Mouse (Mus musculus) ES-Bruce4 (cell line): ENCODE measurements at regions not wholly inside any gene's neighbourhood (a gene's known extent, or its start where the extent isn't known, plus 50 kb on each side); places are given as distances from the start of the nearest gene placed in this dataset.

Experiments
- CTCF ChIP-seq: IDR thresholded peaks from one replicate; pipeline ENCODE4 v1.8.1; 2011; ENCODE audit warnings: low read depth, low read length
- EP300 ChIP-seq: IDR thresholded peaks from 2 replicates; pipeline ENCODE4 v1.6.1; 2011; ENCODE audit warnings: low read depth, low read length; ENCODE audit not compliant: insufficient read depth
- POLR2A ChIP-seq: IDR thresholded peaks from one replicate; pipeline ENCODE4 v1.8.1; 2011; ENCODE audit warnings: low read length; ENCODE audit not compliant: insufficient read depth

DNA sequence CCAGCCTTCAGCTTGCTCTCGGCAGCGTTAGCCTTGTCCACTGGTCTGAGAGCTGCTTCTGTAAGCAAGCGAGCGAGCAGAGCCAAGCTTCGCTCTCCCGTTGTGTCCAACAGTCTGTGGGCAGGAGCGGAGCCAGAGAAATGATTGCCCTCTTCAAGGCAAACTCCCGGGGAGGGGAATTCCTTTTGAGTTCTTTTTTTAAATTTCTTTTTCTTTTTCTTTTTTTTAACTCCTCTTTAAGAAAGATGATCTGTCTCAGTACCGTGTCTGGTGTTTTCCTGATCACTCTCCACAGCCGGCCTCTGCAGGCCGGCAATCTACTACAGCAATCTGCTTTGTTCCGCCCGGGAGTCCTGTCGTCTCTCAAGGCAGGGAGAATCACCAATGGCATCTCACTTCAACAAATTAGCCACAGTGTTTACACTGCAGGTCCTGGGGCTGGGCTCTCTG is 170.6 kb upstream of the Hmga2 start:
- TF ChIP-seq CTCF (no peak), POLR2A (no peak), EP300 (no peak)
